Mouse (Mus musculus) midbrain, embryonic 11.5 days (tissue): ENCODE measurements around the gene Fkbp5. TPM values are rescaled to one million over a fixed set of nuclear protein-coding genes. Genes with fewer than 3 reads are reported as not detected.
A peak's percentile ranks its signal among the peaks of the same experiment; 100 is the strongest.

Experiments
- ATAC-seq: fragments of 200-750 bp; cut with Nextera tagmentation; 2 replicates; pipeline ENCODE4 v1.8.0; 2017; ENCODE audit warnings: moderate TSS enrichment, moderate library complexity; ENCODE audit not compliant: low FRiP score
- DNase-seq: peaks from one replicate; pipeline ENCODE4 v3.0.0; 2015; ENCODE audit warnings: low spot score; ENCODE audit errors: missing footprints
- H3K27ac ChIP-seq: fragments of 300-500 bp; sonication (generic); 2 replicates; pipeline ENCODE4 v1.5.1; 2014; ENCODE audit warnings: low read depth, low read length
- H3K27me3 ChIP-seq: fragments of 300-500 bp; sonication (generic); 2 replicates; pipeline ENCODE4 v1.6.1; 2014; ENCODE audit warnings: mild to moderate bottlenecking, low read length, moderate library complexity, mixed read lengths; ENCODE audit not compliant: control insufficient read depth, insufficient read depth
- H3K36me3 ChIP-seq: fragments of 300-500 bp; sonication (generic); 2 replicates; pipeline ENCODE4 v1.6.1; 2014; ENCODE audit warnings: mild to moderate bottlenecking, low read length, moderate library complexity, mixed read lengths; ENCODE audit not compliant: control insufficient read depth, insufficient read depth
- H3K4me1 ChIP-seq: fragments of 300-500 bp; sonication (generic); 2 replicates; pipeline ENCODE4 v1.6.1; 2014; ENCODE audit warnings: low read length; ENCODE audit not compliant: control insufficient read depth, insufficient read depth
- H3K4me2 ChIP-seq: fragments of 300-500 bp; sonication (generic); 2 replicates; pipeline ENCODE4 v1.6.1; 2014; ENCODE audit warnings: mild to moderate bottlenecking, moderate library complexity
- H3K4me3 ChIP-seq: fragments of 300-500 bp; sonication (generic); 2 replicates; pipeline ENCODE4 v1.5.1; 2014; ENCODE audit warnings: low read depth, low read length
- H3K9ac ChIP-seq: fragments of 300-500 bp; sonication (generic); 2 replicates; pipeline ENCODE4 v1.6.1; 2014; ENCODE audit warnings: low read length
- H3K9me3 ChIP-seq: fragments of 300-500 bp; sonication (generic); 2 replicates; pipeline ENCODE4 v1.6.1; 2016; ENCODE audit warnings: low read length; ENCODE audit not compliant: control insufficient read depth
- WGBS: fragments of 180-500 bp; shearing (Covaris S2); extraction: QIAGEN DNeasy Blood & Tissue Kit; methylation state at CpG from one replicate; pipeline ENCODE4 v1.1.7; 2014; 5-methylcytosine and 5-hydroxymethylcytosine counted together
- polyA plus RNA-seq: library from polyadenylated mRNA; unstranded; fragments of >200 nt; fragmentation: Nextera tagmentation; extraction: Ambion mirVana; gene quantifications from 2 replicates; pipeline ENCODE4 v1.2.1, GENCODE M21; 2014

The Fkbp5 gene
- polyA plus RNA-seq, 1 experiment from 2014 or later = 10.9 TPM

DNA sequence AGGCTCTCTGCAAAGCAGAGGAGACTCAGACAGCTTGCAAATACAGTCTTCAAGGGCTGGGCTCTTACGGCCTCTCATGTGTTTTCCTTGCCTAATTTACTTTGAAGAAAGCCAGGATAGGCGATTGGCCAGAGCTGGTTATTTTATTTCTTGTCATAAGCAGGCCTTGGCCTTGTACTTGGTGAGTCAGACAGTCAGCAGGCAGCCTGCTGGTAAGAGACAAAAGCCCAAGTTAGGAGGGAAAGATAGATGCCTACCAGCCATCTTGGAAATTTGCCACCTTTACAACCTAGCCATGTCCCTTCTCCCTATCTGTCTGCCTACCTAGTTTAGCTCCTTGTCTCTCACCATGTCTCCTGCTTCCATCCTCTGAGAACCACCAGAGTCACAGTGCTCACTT, 146.0 kb downstream of the Fkbp5 start:
- peaks cover 13% of the 10 kb centered on the region for H3K27me3 ChIP-seq
- DNase-seq (no peak), ATAC-seq (no peak)
- no peak overlapping the region for H3K9ac ChIP-seq
- H3K4me3 ChIP-seq = no peak overlapping the region
- H3K4me2 ChIP-seq = no peak overlapping the region
- H3K4me1 ChIP-seq = no peaks in the 10 kb centered on the region
- H3K9me3 ChIP-seq = no peaks in the 10 kb centered on the region
- no peak overlapping the region for H3K27ac ChIP-seq
- 76% methylated on average over 2 of the region's 2 CpGs for WGBS
- no peaks in the 10 kb centered on the region for H3K36me3 ChIP-seq

DNA sequence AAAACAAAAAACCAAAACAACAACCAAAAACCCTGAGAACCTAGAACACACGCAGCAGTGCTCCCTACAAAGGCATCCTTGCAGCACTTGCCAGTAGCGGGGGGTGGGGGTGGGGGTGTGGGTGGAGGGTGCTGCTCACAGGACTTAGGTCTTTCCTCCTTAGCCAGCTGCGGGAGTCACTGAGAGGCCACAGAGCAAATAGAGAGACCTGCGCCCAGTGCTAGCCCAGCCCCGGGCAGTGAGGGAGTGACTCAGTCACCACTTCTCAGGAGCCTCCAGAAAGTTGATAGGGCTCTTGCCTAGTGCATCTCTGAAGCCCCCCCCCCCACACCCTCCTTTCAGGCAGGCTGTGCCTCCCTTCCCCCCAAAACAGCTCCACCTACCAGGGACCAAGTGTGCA, 148.3 kb downstream of the Fkbp5 start:
- 81% methylated on average over 5 of the region's 5 CpGs for WGBS
- Histone ChIP-seq H3K9me3 (no peaks in the 10 kb centered on the region), H3K27me3 (peaks cover 15% of the 10 kb centered on the region), H3K27ac (no peak overlapping the region), H3K4me1 (peaks cover 5% of the 10 kb centered on the region), H3K36me3 (no peaks in the 10 kb centered on the region), H3K9ac (no peak overlapping the region), H3K4me3 (no peak overlapping the region), H3K4me2 (no peak overlapping the region)
- ATAC-seq = no peak
- DNase-seq = no peak

DNA sequence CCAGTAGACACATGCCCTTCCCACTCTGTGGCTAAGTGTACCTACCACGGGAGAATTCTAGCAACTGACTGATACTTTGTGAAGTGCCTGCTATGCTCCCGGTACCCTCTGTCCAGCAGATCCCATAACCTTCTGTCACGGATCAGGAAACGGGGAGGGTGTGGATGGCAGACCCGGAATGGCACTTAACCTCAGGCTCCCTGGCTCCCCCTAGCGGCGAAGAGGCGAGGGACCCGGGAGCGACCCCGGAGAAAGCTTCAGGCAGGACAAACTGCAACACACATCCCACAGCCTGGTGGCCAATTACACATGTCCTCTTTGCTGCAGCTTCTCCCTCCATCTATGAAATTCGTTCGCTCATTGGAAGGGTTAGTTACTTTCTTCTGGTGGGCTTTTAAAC, 148.9 kb downstream of the Fkbp5 start:
- ATAC-seq (no peak), DNase-seq (peak; percentile 95)
- Histone ChIP-seq H3K4me3 (no peak overlapping the region), H3K4me1 (peaks cover 10% of the 10 kb centered on the region), H3K36me3 (no peaks in the 10 kb centered on the region), H3K4me2 (no peak overlapping the region), H3K27ac (no peak overlapping the region), H3K9ac (no peak overlapping the region), H3K9me3 (no peaks in the 10 kb centered on the region), H3K27me3 (peaks cover 21% of the 10 kb centered on the region)
- 5% methylated on average over 13 of the region's 13 CpGs for WGBS

DNA sequence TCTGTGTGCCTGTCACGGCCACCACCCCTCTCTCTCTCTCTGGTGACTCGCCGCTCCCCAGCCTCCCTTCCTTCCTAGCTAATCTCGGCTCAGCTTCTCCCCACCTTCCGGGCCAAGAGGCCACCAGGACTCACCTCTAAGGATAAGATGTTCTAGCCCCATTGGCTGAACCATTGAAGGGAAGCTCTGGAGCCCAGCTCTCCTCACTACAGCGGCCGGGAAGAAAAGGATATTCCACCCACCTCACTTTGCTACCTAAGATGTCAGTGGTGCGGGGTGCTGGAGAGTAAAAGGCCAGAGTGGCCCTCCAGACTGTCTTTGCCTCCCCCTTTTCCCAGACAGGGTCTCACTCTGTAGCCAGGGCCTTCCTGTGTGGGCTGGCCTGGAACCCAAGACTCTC, 152.2 kb downstream of the Fkbp5 start, which contains the start of gene Tulp1:
Gene Tulp1, minus strand, starts transcription at position 101 of the 400 bp plus-strand sequence.
- 14% methylated on average over 8 of the region's 8 CpGs for WGBS
- no peak within 1 kb of the TSS for H3K27ac ChIP-seq
- peak within 1 kb of the TSS; percentile 20 for H3K4me3 ChIP-seq
- H3K9ac ChIP-seq = peak within 1 kb of the TSS; percentile 22; the same call in 1 of the 2 replicates
- H3K4me2 ChIP-seq = peak within 1 kb of the TSS; percentile 30
- DNase-seq (no peak), ATAC-seq (no peak)
- H3K4me1 ChIP-seq = peaks cover 22% of the 10 kb centered on the region
- no peaks in the 10 kb centered on the region for H3K36me3 ChIP-seq
- H3K27me3 ChIP-seq = peaks cover 35% of the 10 kb centered on the region
- no peaks in the 10 kb centered on the region for H3K9me3 ChIP-seq

DNA sequence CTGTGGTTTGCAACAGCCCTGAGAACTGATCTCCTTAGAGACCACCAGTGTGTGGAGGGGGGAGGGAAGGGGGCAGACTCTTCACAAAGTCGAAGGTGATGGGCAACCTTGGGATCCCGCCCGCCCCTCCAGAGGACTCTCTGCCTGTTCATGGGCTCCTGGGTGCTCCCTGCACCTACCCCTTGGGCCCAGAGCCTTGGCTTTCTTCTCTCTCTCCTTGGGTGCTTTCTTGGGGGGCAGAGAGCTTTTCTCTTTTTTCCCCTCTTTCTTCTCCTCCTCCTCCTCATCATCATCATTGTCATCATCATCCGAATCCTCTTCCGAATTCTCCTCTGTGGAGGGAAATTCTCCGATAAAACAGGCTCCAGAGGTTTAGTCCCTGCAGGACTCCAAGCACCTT, 153.8 kb downstream of the Fkbp5 start:
- Histone ChIP-seq H3K4me3 (no peak overlapping the region), H3K27me3 (peaks cover 44% of the 10 kb centered on the region), H3K9me3 (no peaks in the 10 kb centered on the region), H3K4me2 (peak overlapping the region; percentile 64; the same call in 1 of the 2 replicates), H3K27ac (no peak overlapping the region), H3K4me1 (peaks cover 22% of the 10 kb centered on the region), H3K9ac (no peak overlapping the region), H3K36me3 (no peaks in the 10 kb centered on the region)
- WGBS = 4% methylated on average over 6 of the region's 6 CpGs
- DNase-seq (peak; percentile 90), ATAC-seq (no peak)

DNA sequence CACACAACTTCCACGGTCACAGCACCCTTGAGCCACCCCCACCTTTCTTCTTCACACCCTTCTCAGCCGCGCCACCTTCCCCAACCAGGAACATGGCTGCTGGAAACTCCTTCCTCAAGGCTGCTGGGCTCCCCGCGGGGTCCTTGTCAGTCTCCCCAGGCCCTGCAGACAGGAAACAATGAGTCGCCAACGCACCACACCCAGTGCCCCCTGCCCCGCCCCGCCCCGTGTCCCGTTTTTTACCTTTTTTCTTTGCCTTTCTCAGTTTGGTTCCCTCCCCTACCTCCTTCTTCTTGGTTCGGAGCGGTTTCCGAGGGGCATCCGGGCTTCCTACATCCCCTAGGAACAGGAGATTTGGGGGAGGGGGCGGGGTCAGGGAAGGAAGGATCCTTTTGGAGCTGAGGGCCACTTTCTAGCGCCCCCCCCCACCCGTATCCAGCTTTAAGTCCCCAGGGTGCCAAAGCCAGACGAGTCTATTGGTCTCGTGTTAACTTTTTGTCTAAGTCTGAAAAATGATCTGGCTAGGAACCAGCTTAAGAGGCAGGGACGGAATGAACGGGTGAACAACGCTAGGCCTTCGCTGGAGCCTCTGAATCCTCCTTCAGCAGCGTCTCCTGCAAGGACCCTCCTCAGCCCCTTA, 154.6 kb downstream of the Fkbp5 start:
- WGBS = under 1% methylated on average over 25 of the region's 25 CpGs
- peak; percentile 38; the same call in 1 of the 2 replicates for ATAC-seq
- H3K4me1 ChIP-seq = peaks cover 22% of the 10 kb centered on the region
- peaks cover 47% of the 10 kb centered on the region for H3K27me3 ChIP-seq
- peak overlapping the region; percentile 30 for H3K4me3 ChIP-seq
- H3K4me2 ChIP-seq = peak overlapping the region; percentile 64
- DNase-seq = peak; percentile 96
- H3K9me3 ChIP-seq = no peaks in the 10 kb centered on the region
- H3K36me3 ChIP-seq = no peaks in the 10 kb centered on the region
- no peak overlapping the region for H3K27ac ChIP-seq
- peak overlapping the region; percentile 54 for H3K9ac ChIP-seq

- DNase-seq (peak; percentile 90), ATAC-seq (no peak)
- H3K4me1 ChIP-seq = peaks cover 22% of the 10 kb centered on the region
- no peaks in the 10 kb centered on the region for H3K9me3 ChIP-seq
- H3K27ac ChIP-seq = no peak overlapping the region
- H3K4me3 ChIP-seq = peak overlapping the region; percentile 30
- H3K4me2 ChIP-seq = peak overlapping the region; percentile 64
- 35% methylated on average over 11 of the region's 11 CpGs for WGBS
- H3K9ac ChIP-seq = peak overlapping the region; percentile 54
- peaks cover 47% of the 10 kb centered on the region for H3K27me3 ChIP-seq
- no peaks in the 10 kb centered on the region for H3K36me3 ChIP-seq
These were observed 155.2 kb downstream of the Fkbp5 start for GRCm38 (mm10) chr17:28361921-28362652.

- ATAC-seq (no peak), DNase-seq (no peak)
- WGBS = 84% methylated on average over 9 of the region's 9 CpGs
- no peaks in the 10 kb centered on the region for H3K9me3 ChIP-seq
- H3K9ac ChIP-seq = no peak overlapping the region
- peaks cover 22% of the 10 kb centered on the region for H3K4me1 ChIP-seq
- H3K27ac ChIP-seq = no peak overlapping the region
- H3K4me2 ChIP-seq = no peak overlapping the region
- H3K4me3 ChIP-seq = no peak overlapping the region
- H3K36me3 ChIP-seq = no peaks in the 10 kb centered on the region
- H3K27me3 ChIP-seq = peaks cover 47% of the 10 kb centered on the region
These were observed 156.6 kb downstream of the Fkbp5 start for GRCm38 (mm10) chr17:28360531-28361277.
